Mouse (Mus musculus) intestine, embryonic 15.5 days (tissue): ENCODE results near the gene Ak2. TPM values are rescaled to one million over a fixed set of nuclear protein-coding genes. Genes with fewer than 3 reads are reported as not detected.

Experiments used
- ATAC-seq: fragments of 200-750 bp; cut with Nextera tagmentation; 2 replicates; pipeline ENCODE4 v1.8.0; 2017; ENCODE audit warnings: moderate TSS enrichment, moderate library complexity
- H3K27ac ChIP-seq: fragments of 300-500 bp; sonication (generic); 2 replicates; pipeline ENCODE4 v1.5.1; 2015; ENCODE audit warnings: mild to moderate bottlenecking, inconsistent platforms
- H3K27me3 ChIP-seq: fragments of 300-500 bp; sonication (generic); replicated peaks from 2 replicates; pipeline ENCODE4 v1.6.1; 2015; ENCODE audit warnings: inconsistent platforms
- H3K36me3 ChIP-seq: fragments of 300-500 bp; sonication (generic); 2 replicates; pipeline ENCODE4 v1.6.1; 2015; ENCODE audit warnings: inconsistent platforms
- H3K4me1 ChIP-seq: fragments of 300-500 bp; sonication (generic); replicated peaks from 2 replicates; pipeline ENCODE4 v1.6.1; 2015; ENCODE audit warnings: inconsistent platforms
- H3K4me2 ChIP-seq: fragments of 300-500 bp; sonication (generic); replicated peaks from 2 replicates; pipeline ENCODE4 v1.6.1; 2015; ENCODE audit warnings: mild to moderate bottlenecking, inconsistent platforms
- H3K4me3 ChIP-seq: fragments of 300-500 bp; sonication (generic); replicated peaks from 2 replicates; pipeline ENCODE4 v1.5.1; 2015; ENCODE audit warnings: inconsistent platforms
- H3K9ac ChIP-seq: fragments of 300-500 bp; sonication (generic); 2 replicates; pipeline ENCODE4 v1.6.1; 2015; ENCODE audit warnings: inconsistent platforms
- H3K9me3 ChIP-seq: fragments of 300-500 bp; sonication (generic); 2 replicates; pipeline ENCODE4 v1.6.1; 2016; ENCODE audit warnings: inconsistent platforms
- WGBS: fragments of 180-500 bp; shearing (Covaris S2); methylation state at CpG from one replicate; pipeline ENCODE4 v1.1.7; 2015; 5-methylcytosine and 5-hydroxymethylcytosine counted together
- polyA plus RNA-seq: library from polyadenylated mRNA; unstranded; fragments of >200 nt; fragmentation: Nextera tagmentation; extraction: Ambion mirVana; gene quantifications from 2 replicates; pipeline ENCODE4 v1.2.1, GENCODE M21; 2015

Gene Ak2
- polyA plus RNA-seq: 297 and 298 TPM in 2 replicates

- Histone ChIP-seq H3K27ac (peak within 1 kb of the TSS; percentile 64), H3K27me3 (no peaks in the 10 kb centered on the region), H3K36me3 (no peaks in the 10 kb centered on the region), H3K4me2 (peak within 1 kb of the TSS; percentile 36; the same call in 1 of the 2 replicates), H3K9me3 (no peaks in the 10 kb centered on the region), H3K4me3 (no peak within 1 kb of the TSS), H3K9ac (no peak within 1 kb of the TSS), H3K4me1 (peaks cover 22% of the 10 kb centered on the region)
- WGBS: 88% methylated on average over 9 of the region's 9 CpGs
- no peak for ATAC-seq
Observed at GRCm38 (mm10) chr4:128991500-128992008, at the start of gene Ak2. Gene Ak2 (plus strand): TSS chr4:128991958.

GRCm38 (mm10) chr4:128942346-128942745 lies 49.4 kb upstream of the Ak2 start:
- 57% methylated on average over 3 of the region's 3 CpGs for WGBS
- H3K4me3 ChIP-seq: no peak overlapping the region
- H3K27me3 ChIP-seq: no peaks in the 10 kb centered on the region
- peaks cover 1% of the 10 kb centered on the region; the same call in 1 of the 2 replicates for H3K4me1 ChIP-seq
- no peaks in the 10 kb centered on the region for H3K36me3 ChIP-seq
- no peak overlapping the region for H3K4me2 ChIP-seq
- H3K9me3 ChIP-seq: no peaks in the 10 kb centered on the region
- no peak overlapping the region for H3K9ac ChIP-seq
- no peak for ATAC-seq
- no peak overlapping the region for H3K27ac ChIP-seq

- Histone ChIP-seq H3K27ac (no peak overlapping the region), H3K4me3 (no peak overlapping the region), H3K9me3 (no peaks in the 10 kb centered on the region), H3K27me3 (no peaks in the 10 kb centered on the region), H3K9ac (no peak overlapping the region), H3K36me3 (no peaks in the 10 kb centered on the region), H3K4me2 (no peak overlapping the region), H3K4me1 (peaks cover 13% of the 10 kb centered on the region)
- 82% methylated on average over 9 of the region's 9 CpGs for WGBS
- no peak for ATAC-seq
Observed at GRCm38 (mm10) chr4:128946736-128947135, 45.0 kb upstream of the Ak2 start.

- Histone ChIP-seq H3K9me3 (no peaks in the 10 kb centered on the region), H3K27me3 (no peaks in the 10 kb centered on the region), H3K4me3 (no peak overlapping the region), H3K4me2 (peak overlapping the region; percentile 33), H3K36me3 (no peaks in the 10 kb centered on the region), H3K27ac (no peak overlapping the region), H3K9ac (no peak overlapping the region), H3K4me1 (peaks cover 13% of the 10 kb centered on the region)
- ATAC-seq: peak; percentile 41; the same call in 1 of the 2 replicates
- 15% methylated on average over 18 of the region's 18 CpGs for WGBS
Observed at GRCm38 (mm10) chr4:128947326-128947933, 44.3 kb upstream of the Ak2 start.

GRCm38 (mm10) chr4:128948137-128948674 lies 43.6 kb upstream of the Ak2 start:
- ATAC-seq: no peak
- H3K9ac ChIP-seq: no peak overlapping the region
- no peaks in the 10 kb centered on the region for H3K27me3 ChIP-seq
- H3K36me3 ChIP-seq: no peaks in the 10 kb centered on the region
- H3K4me2 ChIP-seq: no peak overlapping the region
- no peak overlapping the region for H3K27ac ChIP-seq
- 37% methylated on average over 6 of the region's 6 CpGs for WGBS
- H3K4me1 ChIP-seq: peaks cover 13% of the 10 kb centered on the region
- no peaks in the 10 kb centered on the region for H3K9me3 ChIP-seq
- H3K4me3 ChIP-seq: no peak overlapping the region

- H3K9me3 ChIP-seq: no peaks in the 10 kb centered on the region
- no peaks in the 10 kb centered on the region for H3K36me3 ChIP-seq
- H3K4me3 ChIP-seq: no peak overlapping the region
- H3K27me3 ChIP-seq: no peaks in the 10 kb centered on the region
- H3K4me1 ChIP-seq: peaks cover 13% of the 10 kb centered on the region
- no peak overlapping the region for H3K27ac ChIP-seq
- H3K4me2 ChIP-seq: no peak overlapping the region
- 36% methylated on average over 15 of the region's 15 CpGs for WGBS
- ATAC-seq: peak; percentile 79
- H3K9ac ChIP-seq: no peak overlapping the region
Observed at GRCm38 (mm10) chr4:128949470-128950005, 42.2 kb upstream of the Ak2 start.

- no peak for ATAC-seq
- no peak overlapping the region for H3K4me3 ChIP-seq
- no peaks in the 10 kb centered on the region for H3K36me3 ChIP-seq
- H3K9ac ChIP-seq: no peak overlapping the region
- H3K4me1 ChIP-seq: peaks cover 13% of the 10 kb centered on the region
- no peak overlapping the region for H3K27ac ChIP-seq
- H3K9me3 ChIP-seq: no peaks in the 10 kb centered on the region
- 79% methylated on average over 5 of the region's 5 CpGs for WGBS
- H3K27me3 ChIP-seq: no peaks in the 10 kb centered on the region
- H3K4me2 ChIP-seq: no peak overlapping the region
Observed at GRCm38 (mm10) chr4:128950461-128950860, 41.3 kb upstream of the Ak2 start.

GRCm38 (mm10) chr4:128953851-128954250 lies 37.9 kb upstream of the Ak2 start:
- no peaks in the 10 kb centered on the region for H3K36me3 ChIP-seq
- no peaks in the 10 kb centered on the region for H3K9me3 ChIP-seq
- no peaks in the 10 kb centered on the region for H3K27me3 ChIP-seq
- H3K9ac ChIP-seq: no peak overlapping the region
- ATAC-seq: no peak
- no peak overlapping the region for H3K4me2 ChIP-seq
- H3K4me1 ChIP-seq: peaks cover 22% of the 10 kb centered on the region
- WGBS: 86% methylated on average over 5 of the region's 5 CpGs
- H3K4me3 ChIP-seq: no peak overlapping the region
- no peak overlapping the region for H3K27ac ChIP-seq

GRCm38 (mm10) chr4:128957155-128957911 lies 34.4 kb upstream of the Ak2 start:
- Histone ChIP-seq H3K4me1 (peaks cover 18% of the 10 kb centered on the region), H3K27me3 (0 out of 2 replicates have a peak, but pooled peaks cover 2% of the 10 kb centered on the region), H3K9ac (no peak overlapping the region), H3K36me3 (no peaks in the 10 kb centered on the region), H3K4me3 (no peak overlapping the region), H3K9me3 (no peaks in the 10 kb centered on the region), H3K4me2 (no peak overlapping the region), H3K27ac (0 out of 2 replicates have a peak overlapping the region, but pooled peaks have one; percentile 25)
- WGBS: 38% methylated on average over 11 of the region's 11 CpGs
- peak; percentile 61 for ATAC-seq

GRCm38 (mm10) chr4:128958156-128958555 lies 33.6 kb upstream of the Ak2 start:
- no peaks in the 10 kb centered on the region for H3K36me3 ChIP-seq
- 0 out of 2 replicates have a peak, but pooled peaks cover 2% of the 10 kb centered on the region for H3K27me3 ChIP-seq
- H3K9me3 ChIP-seq: no peaks in the 10 kb centered on the region
- H3K4me3 ChIP-seq: no peak overlapping the region
- H3K4me1 ChIP-seq: peaks cover 22% of the 10 kb centered on the region
- H3K4me2 ChIP-seq: no peak overlapping the region
- WGBS: 70% methylated on average over 11 of the region's 11 CpGs
- peak overlapping the region; percentile 25; the same call in 1 of the 2 replicates for H3K27ac ChIP-seq
- H3K9ac ChIP-seq: no peak overlapping the region
- no peak for ATAC-seq

GRCm38 (mm10) chr4:128958849-128959248 lies 32.9 kb upstream of the Ak2 start:
- WGBS: 72% methylated on average over 8 of the region's 8 CpGs
- no peak for ATAC-seq
- H3K36me3 ChIP-seq: no peaks in the 10 kb centered on the region

GRCm38 (mm10) chr4:128959676-128960075 lies 32.1 kb upstream of the Ak2 start:
- WGBS: 86% methylated on average over 17 of the region's 17 CpGs
- ATAC-seq: no peak
- peaks cover 23% of the 10 kb centered on the region for H3K4me1 ChIP-seq

More at GRCm38 (mm10) chr4:128958849-128959248, 32.9 kb upstream of the Ak2 start:
- Histone ChIP-seq H3K27me3 (0 out of 2 replicates have a peak, but pooled peaks cover 2% of the 10 kb centered on the region), H3K9ac (no peak overlapping the region), H3K4me1 (peaks cover 23% of the 10 kb centered on the region), H3K4me3 (no peak overlapping the region), H3K9me3 (no peaks in the 10 kb centered on the region), H3K27ac (no peak overlapping the region), H3K4me2 (no peak overlapping the region)

More at GRCm38 (mm10) chr4:128959676-128960075, 32.1 kb upstream of the Ak2 start:
- H3K9ac ChIP-seq: no peak overlapping the region
- no peaks in the 10 kb centered on the region for H3K36me3 ChIP-seq
- H3K27me3 ChIP-seq: 0 out of 2 replicates have a peak, but pooled peaks cover 2% of the 10 kb centered on the region
- no peak overlapping the region for H3K4me2 ChIP-seq
- no peaks in the 10 kb centered on the region for H3K9me3 ChIP-seq
- no peak overlapping the region for H3K4me3 ChIP-seq
- no peak overlapping the region for H3K27ac ChIP-seq
